Mouse (Mus musculus): ENCODE results near the gene Stx8.
A peak's percentile ranks its signal among the peaks of the same experiment; 100 is the strongest.

The Stx8 gene

DNA sequence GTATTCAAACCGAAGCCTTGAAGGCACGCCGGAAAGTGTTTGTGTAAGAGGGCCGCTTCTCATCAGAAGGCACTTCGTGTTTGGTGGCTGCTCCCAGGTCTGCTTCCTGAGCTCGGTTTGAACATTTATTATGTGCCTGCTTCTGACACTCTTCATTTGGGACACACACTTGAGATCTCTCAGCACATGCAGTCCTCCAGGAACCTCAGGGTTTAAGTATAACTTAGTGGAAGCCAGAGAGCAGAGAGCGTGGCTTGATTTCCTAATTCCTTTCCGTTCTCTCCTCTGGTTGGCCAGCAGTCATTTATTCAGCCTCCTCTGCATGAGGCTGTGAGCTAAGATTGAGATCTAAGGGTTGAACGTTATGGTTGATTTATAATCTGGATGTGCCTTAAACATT lies 71.1 kb downstream of the Stx8 start:
- no peak for DNase-seq

DNA sequence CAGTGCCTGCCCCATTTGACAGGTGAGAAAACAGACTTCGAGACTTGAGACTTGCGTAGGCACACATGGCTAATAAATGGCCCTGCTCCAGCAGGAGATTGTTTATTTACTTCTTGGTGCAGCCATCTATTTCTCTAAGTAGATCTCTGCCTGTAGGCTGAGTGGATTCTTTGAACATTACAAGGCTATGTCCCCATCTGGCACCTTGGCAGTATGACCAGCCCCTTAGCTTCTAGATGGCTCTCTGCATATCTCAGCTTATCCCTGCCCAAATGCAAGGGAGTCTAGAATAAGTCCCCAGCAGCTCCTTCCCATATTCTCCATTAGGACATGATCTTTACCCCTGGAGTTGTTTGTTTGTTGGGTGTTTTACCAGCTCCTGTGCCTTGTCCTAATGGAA lies 72.1 kb downstream of the Stx8 start:
- no peak for DNase-seq

DNA sequence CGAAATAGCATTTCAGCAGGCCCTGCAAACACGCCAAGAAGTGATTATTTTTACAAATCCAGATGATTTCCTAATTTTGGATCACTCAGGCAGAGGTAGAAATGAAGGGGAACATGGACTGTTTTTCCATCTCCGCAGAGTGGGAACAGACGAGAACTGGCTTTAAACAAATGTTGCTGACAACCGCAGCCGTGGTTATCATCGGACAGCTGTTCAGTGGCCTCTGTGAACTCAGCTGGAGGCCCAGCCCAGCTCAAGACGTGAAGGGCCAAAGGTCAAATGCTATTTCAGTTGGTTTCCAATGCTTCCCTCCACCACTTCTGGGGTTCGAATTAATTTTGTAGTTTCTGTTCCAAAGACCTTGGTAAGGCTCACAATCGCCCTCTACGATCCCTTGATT lies 78.2 kb downstream of the Stx8 start:
- no peak for DNase-seq

DNA sequence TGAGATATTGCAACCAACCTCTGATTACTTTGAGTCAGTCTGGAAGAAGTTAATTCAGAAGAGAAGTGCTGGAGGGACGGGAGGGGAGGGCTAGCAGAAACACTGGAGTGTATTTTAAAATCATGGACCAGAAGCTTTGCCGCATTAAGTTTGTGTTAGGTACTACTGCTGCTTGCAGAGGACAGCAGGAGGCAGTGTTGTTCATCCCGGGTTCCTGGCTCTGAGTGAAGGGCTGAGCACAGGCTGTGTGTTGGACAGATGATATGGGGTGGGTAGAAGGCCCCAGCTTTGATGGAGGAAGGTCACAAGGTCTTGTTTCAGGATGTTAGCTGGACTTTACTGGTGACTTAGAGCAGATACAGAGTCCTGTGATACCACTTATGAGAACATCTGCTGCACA lies 80.9 kb downstream of the Stx8 start:
- no peak for DNase-seq

DNA sequence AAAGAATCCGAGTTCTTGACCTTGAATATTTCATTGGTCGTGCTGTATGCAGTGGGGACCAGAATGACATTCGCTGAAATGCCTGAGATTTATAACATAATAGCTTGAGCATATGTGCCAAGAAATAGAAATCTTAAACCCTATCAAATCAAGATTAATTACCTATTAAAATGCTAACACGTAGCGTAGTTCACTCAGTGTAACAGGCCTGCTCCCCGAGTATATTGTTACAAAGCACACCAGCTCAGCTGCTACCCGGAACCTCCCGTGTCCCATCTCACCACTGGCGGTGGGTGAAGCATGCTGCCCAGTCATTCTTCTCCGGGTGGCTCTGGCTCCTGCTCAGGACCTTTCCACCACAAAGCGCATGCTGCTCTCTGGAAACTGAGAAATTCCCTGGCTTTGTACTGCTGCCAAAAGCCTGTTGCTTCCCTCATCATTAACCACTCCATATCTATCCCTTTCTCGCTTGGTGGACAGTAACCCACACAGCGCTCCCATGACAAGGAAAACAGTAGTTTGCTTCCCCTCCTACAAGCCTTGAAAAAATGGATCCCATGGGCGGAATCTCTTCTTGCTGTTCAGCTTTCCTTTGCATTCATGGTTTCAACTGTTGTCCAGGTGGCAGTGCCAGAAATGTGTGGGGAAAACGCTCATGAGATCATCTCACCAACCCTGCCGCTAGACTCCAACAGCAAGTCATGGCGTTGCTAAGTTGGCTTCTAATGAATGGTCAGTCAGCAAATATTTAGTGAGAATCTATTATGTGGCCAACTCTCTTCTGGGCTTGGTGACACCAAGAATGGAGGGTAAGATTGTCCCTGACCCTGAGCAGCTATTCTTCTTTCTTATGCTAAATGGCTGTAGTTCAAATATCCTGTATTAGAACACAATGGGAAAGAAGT lies 83.5 kb downstream of the Stx8 start:
- DNase-seq: no peak

DNA sequence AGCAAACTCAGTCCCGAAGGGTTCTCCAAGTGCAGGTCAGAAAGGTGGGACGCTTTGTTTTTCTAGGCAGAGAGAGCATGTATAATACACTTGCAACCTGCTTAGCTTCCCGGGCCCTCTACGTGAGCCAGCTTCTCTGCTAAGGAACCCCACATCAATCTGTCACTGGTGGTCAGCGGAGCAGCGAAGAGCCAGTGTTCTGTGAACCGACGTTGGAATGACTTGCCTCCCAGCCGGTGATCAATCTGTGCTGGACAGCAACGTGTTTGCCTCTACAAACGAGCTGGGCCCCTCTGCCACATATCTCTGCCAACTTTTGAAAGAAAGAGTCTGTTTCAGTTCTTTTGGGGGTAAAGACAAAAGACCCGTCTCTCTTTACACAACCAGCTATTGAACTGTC lies 84.7 kb downstream of the Stx8 start:
- no peak for DNase-seq

DNA sequence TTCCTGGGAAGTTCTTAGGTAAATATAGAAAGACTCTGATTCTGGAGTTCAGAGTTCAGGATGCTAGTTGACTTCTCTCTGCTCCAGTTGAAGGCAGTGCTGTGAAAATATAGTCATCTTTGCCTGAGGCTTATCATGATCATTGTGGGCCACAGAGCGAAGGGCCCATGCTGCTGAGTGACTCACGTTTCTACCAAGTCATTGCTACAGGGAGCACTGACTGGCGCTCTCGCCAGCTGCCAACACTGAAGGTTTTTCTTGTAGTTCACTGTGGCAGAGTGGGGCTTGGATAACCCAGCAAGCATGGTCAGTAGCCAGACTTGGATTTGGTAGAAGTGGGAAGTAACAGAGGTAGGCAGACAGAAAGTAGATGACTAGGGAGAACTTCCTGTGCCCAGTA lies 85.3 kb downstream of the Stx8 start:
- no peak for DNase-seq

DNA sequence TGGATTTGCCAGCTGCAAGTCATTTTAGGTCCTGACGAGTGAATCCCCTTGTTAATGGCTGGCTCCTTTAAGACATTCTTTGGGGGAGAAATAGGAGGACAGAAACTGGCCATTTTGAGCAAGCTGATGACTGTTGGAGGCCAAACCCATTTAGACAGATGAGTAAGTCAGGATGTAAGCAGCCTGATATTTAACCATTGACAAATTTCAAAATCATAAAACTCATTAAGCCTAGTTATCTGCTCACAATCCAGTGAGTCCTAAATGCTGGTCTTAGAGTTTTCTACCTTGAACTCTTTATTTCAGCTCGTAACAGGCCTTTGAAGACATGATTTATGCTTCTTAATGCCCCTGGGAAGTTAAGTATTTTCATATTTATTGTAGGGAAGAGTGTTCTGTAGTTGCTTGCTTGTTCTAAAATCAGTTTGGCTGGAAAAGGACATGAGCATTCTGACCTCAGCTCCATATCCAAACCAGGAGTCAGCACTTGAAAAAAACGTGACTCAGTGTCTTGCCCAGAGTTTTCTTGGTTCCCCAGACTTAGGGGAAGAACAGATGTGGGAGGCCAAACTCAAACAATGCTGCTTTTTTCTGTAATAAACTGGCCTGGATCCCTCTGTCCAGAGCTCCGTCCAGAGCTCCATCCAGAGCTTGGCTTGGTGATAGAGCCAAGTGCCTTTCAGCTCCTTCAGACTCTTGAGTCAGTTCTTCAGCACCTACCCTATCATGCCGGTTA lies 92.6 kb downstream of the Stx8 start:
- DNase-seq: no peak

DNA sequence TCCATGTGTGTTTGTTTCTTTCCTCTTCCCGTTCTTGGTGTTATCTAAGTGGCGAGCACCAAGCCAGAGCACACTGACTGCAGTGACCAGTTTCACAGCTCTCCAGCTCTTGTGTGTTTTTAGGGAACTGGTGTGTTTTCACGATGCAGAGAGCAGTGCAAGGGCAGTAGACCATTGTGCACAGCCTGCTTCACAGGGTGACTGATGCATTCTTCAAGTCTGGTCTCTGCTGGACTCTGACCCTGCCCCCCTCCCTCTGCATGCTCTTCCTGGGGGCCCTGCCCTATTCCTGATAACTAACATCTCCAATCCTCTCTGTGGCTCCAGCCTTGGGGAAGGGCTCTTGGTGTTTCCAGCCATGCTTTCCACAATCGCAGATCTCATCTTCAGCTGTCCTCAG lies 94.7 kb downstream of the Stx8 start:
- DNase-seq: no peak

DNA sequence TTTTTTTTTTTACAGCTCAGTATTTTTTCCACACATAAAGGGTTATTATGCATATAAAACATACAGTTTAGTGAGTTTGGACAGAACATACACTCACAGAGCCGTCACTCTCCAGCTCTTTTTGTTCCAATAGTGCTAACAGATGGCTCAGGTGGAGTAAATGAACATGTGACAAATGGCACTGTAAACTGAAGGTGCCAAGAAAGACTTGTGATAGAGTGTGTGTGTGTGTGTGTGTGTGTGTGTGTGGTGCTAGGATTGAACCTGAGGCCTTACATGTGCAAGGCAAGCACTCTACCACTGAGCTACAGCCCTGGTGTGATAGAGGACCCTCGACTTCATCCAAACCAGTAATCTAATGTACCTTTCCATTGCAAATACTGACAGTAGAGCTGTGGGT lies 96.1 kb downstream of the Stx8 start:
- no peak for DNase-seq

DNA sequence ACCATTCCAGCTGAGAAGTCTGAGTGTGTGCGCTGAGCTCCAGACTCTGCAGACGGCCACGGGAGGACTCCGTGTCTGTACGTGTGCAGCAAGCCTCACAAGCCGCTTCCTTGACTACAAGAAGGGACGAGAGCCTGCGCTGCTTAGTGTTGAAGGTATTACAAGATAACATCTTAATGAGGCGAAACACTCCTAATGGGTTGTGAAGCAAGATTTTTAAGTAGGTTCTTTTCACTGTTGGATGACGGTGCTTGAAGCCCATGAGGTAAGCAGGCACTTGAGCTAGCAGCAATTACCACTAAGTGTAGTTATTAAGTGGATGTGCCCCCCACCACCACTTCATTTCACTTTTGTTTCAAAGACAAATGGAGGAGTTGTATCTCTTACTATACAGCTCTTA lies 101.8 kb downstream of the Stx8 start:
- no peak for DNase-seq

DNA sequence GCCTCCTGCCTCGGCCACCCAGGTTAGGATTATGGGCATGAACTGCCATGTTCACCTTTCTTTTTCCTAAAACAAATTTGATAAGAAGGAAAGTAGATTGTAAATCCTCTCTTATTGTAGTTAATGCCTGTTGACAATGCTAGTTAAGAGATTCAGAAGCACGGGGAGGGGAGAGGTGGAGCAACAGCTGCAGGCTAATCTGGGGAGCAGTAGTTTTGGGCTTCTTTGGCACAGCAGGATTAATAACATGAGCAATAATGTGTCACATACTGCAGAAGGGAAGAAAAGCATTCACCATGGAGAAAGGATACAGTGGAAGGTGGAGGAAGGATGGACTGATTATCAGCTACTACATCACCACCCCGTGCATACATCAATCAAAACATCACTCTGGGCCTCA lies 104.1 kb downstream of the Stx8 start:
- DNase-seq: no peak

DNA sequence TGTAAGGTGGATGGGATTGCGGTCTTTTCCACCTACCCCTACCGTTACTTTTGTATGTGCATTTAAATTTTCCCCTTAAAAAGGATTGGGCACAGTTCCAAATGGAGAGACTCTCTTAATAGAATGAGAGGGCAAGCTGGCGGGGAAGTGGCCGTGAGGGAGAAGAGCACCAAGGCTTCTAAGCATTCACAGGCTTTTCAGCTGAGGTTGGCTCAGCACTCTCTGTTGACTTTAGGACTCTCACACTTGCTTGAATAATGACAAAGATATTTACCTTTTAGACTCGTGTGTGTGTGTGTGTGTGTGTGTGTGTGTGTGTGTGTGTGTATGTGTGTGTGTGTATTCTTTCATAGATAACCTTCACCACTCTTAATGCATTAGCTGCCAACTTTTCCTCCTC lies 105.8 kb downstream of the Stx8 start:
- no peak for DNase-seq

DNA sequence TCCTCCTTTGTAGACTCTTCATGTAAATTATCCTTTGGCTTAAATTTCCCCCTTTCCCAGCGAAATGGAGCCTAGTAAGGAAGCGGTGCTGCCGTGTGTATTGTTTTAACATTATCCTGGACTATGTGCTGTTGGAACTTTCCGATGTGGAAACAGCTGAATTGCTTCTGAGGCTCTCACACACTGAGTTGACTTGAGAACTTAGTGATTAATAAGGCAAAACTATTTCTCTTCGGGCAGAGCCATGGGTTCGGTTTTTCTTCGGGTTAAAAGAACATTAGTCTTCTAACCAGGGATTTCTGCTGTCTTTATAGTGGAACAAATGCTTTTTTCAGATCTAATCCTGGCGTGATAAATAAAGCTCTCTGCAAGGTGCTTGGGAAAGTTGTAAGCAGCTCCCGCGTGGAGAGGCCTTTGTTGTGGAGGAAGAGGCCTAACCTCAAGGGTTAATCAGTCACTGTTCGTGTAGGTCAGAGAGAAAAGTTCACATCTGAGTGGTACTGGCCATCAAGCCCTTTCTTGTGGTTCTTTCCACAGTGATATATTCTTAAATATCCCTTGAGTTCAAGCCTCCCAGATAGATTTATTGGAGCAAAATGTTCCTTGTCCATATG lies 106.7 kb downstream of the Stx8 start:
- DNase-seq: no peak

DNA sequence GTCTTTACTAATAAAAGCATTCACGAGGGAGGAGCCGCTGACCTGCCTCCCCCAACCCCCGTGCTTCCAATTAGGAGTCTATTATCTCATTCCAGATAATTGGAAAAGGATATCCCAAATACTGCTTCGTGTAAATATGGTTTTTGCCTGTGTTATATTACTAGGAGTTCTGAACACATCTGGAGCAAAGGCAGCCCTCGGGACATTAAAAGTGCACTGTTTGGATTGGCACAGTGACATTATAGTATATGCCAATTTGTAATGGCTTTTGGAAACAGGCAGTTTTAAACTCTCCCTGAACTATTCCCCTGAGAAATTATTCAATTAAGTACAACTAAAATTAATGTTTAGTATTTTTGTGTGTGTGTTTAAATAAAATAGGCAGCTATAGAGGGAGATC lies 108.7 kb downstream of the Stx8 start:
- no peak for DNase-seq

DNA sequence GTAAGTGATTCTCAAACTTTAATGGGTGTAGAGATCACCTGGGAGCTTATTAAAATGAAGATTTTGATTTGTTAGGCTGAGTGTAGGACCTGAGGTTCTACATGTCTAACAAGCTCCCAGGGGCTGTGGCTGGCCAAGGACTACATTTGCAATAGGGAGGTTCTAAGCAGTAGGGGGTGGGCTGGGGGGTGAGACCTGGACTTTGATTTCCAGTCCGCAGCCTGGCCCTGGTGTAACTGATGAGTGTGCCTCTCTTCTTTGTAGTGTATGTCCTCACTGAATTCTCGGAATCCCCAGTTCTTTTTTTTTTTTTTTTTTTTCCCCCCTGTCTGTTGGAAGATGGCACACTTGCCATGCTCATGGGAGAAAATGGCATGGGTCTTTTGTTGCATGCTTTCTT lies 109.3 kb downstream of the Stx8 start:
- no peak for DNase-seq

DNA sequence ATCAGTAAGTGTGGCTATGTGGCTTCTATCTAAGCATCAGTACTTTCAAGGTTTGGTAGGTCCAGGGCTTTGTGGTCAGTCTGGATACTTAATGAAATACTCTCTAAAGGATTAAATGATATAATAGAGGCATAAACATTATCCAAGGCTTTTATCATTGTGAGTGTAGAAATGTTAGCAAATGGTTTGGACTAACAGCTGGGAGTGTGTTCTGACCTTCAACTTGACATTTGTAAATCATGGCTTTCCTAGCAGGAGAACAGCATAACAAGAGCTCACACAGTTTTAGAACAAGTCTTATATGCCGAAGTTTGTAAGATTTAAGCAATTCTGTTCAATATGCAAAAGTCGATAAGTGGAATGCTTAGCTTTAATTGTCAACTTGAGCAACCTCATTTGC lies 113.8 kb downstream of the Stx8 start:
- no peak for DNase-seq

DNA sequence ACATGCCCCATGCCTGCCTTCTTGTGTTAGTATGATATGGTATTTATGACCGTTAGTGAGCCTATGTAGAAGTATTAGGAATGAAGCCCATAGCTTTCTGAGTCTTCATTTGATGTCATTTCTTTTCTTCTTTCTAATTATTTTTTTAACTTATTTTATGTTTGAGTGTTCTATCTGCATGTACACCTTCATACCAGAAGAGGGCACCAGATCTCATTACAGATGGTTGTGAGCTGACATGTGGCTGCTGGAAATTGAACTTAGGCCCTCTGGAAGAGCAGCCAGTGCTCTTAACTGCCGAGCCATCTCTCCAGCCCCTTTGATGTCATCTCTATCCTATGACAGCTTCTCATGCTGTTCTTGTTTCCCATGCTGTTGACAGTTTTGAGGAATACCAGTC lies 115.0 kb downstream of the Stx8 start:
- DNase-seq: no peak

DNA sequence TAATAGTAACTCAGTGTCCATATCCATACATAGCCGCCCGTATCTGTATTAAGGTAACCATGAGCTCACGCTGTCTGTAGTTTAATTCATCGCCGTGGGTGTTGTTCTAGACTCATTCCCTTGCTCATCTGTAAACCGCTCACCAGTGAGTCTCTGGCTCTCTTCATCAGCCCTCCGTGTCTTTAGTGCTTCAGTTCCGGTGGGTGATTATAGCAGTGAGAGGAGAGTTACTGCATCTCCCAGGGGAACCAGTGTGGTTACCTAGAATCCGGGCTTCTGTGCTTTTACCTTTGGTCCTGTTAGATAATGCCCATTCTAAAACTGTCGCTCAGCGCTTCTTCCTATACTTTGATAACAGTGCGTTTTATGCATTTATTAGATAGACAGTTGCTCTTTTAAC lies 116.8 kb downstream of the Stx8 start:
- peak; percentile 45 to 55 for DNase-seq

DNA sequence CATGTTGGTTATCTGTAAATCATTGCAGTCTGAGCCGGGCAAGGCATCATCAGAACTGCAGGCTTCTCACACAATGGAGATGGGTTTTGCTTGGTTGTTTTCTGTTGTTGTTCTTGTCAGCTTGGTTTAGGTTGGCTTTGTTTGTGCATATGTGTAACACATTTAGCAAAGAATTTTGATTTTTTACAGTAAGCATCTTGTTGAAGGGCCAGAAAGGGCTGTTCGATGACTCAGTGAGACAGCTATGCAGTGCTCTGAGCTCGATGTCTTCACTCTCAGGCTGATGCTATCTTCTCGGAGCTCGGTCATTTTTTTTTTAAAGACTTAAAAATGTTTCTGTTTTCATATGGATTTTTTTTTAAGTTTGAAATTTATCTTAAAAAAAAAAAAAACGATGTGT lies 117.6 kb downstream of the Stx8 start:
- no peak for DNase-seq

DNA sequence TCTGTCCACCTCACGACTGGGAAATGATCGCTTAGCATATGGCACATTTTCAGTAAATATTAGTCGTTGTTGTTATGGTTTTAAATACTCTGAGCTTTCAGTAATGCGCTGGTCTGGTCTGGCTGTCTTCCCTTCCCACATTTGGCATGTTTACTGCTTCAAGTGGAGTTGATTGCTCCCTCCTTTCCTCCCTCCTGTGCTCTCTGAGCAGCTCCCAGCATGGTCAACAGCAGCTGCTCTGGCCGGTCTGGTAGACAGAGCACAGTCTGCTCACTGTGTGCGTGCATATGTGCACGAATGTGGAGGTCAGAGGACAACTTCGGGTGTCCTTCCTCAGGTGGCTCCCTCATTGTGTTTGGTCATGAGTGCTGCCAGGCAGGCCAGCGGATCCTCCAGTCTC lies 120.2 kb downstream of the Stx8 start:
- no peak for DNase-seq

DNA sequence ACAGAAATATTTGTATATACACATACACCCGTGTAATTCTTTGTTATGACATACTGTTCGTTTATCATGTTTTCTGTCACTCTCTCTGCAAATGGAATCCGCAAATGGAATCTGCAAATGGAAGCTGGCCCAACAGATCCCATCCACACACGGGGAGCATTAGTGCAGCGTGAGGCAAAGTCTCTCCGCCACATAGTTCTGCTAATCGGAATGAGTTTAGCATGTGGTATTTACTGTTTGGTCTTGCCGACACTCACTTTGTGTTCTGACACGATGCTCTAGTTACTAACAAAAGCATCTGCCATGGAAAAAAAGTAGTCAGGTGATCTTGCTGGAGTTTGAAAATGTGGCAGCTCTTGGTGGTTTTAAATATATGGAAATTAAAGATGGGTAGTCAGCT lies 123.4 kb downstream of the Stx8 start:
- DNase-seq: no peak

DNA sequence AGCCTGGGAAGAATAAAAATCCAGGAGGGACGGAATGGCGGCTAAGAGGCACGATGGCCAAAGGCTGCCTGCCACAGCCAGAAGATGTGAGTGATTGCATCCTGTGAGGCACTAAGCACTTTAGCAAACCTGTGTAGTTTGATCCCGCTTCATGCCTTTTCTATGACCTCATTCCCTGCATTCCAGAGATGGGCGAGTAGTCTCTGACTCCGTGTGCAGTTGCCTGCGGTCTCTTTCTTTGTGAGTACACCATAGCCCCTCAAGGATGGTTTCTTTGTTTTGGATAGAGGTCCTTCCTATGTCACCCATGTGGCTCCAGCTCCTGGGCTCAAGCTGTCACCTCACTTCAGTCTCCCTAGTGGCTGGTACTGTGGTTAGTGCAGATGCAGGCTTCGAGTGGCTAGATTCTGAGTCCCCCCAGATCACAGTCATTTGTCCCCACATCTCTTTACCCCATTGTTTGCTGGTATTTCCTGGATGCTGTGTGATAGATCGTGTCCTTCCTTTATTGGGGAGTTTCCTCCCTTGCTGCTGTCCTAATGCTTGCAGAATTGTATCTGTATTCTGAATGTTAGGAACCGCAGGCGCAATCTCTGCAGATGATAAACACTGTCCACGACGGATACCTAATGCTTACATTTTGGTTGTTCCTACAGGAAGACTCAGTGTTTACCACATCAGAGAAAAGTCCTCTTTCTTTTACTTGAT lies 124.0 kb downstream of the Stx8 start:
- no peak for DNase-seq

Measured in B cell, adult 2 months (primary cell).